Mouse (Mus musculus): Measurements from ENCODE around the gene Ext2.

- TF ChIP-seq CTCF (IDR thresholded peaks at IDR 0.05; ENCODE audit: control insufficient read depth, insufficient read depth, low read length) (no peak), POLR2A (IDR thresholded peaks at IDR 0.05; ENCODE audit: borderline replicate concordance, control insufficient read depth, low read depth, low read length) (no peak)
Observed at GRCm38 (mm10) chr2:93619208-93619849, 203.0 kb downstream of the Ext2 start.

All from bone marrow, adult 2 months (tissue).